Mouse (Mus musculus) hindbrain, embryonic 12.5 days (tissue): ENCODE results near the gene Tnnt3. TPM values are rescaled to one million over a fixed set of nuclear protein-coding genes. Genes with fewer than 3 reads are reported as not detected.

Source experiments
- ATAC-seq: fragments of 200-750 bp; cut with Nextera tagmentation; 2 replicates; pipeline ENCODE4 v1.8.0; 2017; ENCODE audit warnings: moderate TSS enrichment; ENCODE audit not compliant: low FRiP score
- H3K27ac ChIP-seq: fragments of 300-500 bp; sonication (generic); 2 replicates; pipeline ENCODE4 v1.5.1; 2016; ENCODE audit warnings: mild to moderate bottlenecking
- H3K27me3 ChIP-seq: fragments of 300-500 bp; sonication (generic); 2 replicates; pipeline ENCODE4 v1.6.1; 2016; ENCODE audit warnings: mild to moderate bottlenecking
- H3K36me3 ChIP-seq: fragments of 300-500 bp; sonication (generic); 2 replicates; pipeline ENCODE4 v1.6.1; 2016; ENCODE audit warnings: mild to moderate bottlenecking
- H3K4me1 ChIP-seq: fragments of 300-500 bp; sonication (generic); 2 replicates; pipeline ENCODE4 v1.6.1; 2016
- H3K4me2 ChIP-seq: fragments of 300-500 bp; sonication (generic); replicated peaks from 2 replicates; pipeline ENCODE4 v1.6.1; 2016; ENCODE audit warnings: mild to moderate bottlenecking
- H3K4me3 ChIP-seq: fragments of 300-500 bp; sonication (generic); 2 replicates; pipeline ENCODE4 v1.5.1; 2016; ENCODE audit warnings: mild to moderate bottlenecking
- H3K9ac ChIP-seq: fragments of 300-500 bp; sonication (generic); 2 replicates; pipeline ENCODE4 v1.6.1; 2016; ENCODE audit warnings: mild to moderate bottlenecking, moderate library complexity
- H3K9me3 ChIP-seq: fragments of 300-500 bp; sonication (generic); replicated peaks from 2 replicates; pipeline ENCODE4 v1.6.1; 2016; ENCODE audit warnings: mild to moderate bottlenecking
- WGBS: fragments of 180-500 bp; shearing (Covaris S2); methylation state at CpG from one replicate; pipeline ENCODE4 v1.1.7; 2016; 5-methylcytosine and 5-hydroxymethylcytosine counted together
- polyA plus RNA-seq: library from polyadenylated mRNA; unstranded; fragments of >200 nt; fragmentation: Nextera tagmentation; extraction: Ambion mirVana; gene quantifications from 2 replicates; pipeline ENCODE4 v1.2.1, GENCODE M21; 2016

Gene Tnnt3
- polyA plus RNA-seq, 1 experiment from 2014 or later: 1.8 TPM

DNA sequence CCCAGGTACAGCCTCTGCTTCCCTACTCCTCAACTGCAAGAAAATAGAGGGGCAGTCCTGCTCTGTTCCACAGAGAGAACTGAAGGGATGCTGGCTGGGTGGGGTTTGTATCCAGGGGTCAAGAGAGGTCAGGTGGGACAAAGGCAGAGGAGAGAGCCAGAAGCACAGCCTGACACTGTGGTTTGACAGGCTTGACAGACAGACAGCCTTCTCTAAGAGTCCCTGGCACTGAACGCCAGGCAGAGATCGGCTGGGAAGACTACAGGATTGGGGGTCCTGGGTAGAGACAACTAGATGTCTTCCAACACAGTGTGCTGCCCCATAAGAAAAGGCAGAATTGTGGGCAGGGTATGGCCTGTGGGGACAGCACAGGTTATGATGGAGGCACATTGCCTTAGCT lies 20.1 kb upstream of the Tnnt3 start:
- no peak overlapping the region for H3K27ac ChIP-seq
- no peak overlapping the region for H3K4me2 ChIP-seq
- H3K27me3 ChIP-seq: no peaks in the 10 kb centered on the region
- no peak overlapping the region for H3K4me3 ChIP-seq
- WGBS: 50% methylated on average over 2 of the region's 2 CpGs
- ATAC-seq: no peak
- H3K4me1 ChIP-seq: peaks cover 40% of the 10 kb centered on the region
- no peaks in the 10 kb centered on the region for H3K36me3 ChIP-seq
- H3K9me3 ChIP-seq: no peaks in the 10 kb centered on the region
- H3K9ac ChIP-seq: no peak overlapping the region

DNA sequence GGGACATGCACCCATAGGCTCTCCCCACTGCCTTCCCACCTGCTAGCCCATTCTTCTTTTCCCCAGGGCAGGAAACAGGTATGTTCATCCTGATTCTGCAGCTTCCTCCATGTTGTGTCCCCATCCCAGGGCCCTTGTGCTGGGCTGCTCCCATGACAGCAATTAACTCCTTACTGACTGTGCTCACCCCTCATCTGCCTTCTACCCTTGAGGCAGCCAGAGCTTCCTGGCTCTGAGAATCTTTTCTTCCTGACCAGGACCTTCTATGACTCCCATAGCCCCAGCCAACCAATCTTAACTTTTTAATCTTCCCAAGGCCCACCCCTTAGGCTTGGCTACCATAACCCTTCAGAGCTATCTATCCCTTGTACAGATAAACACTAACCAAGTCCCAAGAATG lies 19.3 kb upstream of the Tnnt3 start:
- H3K27ac ChIP-seq: no peak overlapping the region
- no peaks in the 10 kb centered on the region for H3K27me3 ChIP-seq

DNA sequence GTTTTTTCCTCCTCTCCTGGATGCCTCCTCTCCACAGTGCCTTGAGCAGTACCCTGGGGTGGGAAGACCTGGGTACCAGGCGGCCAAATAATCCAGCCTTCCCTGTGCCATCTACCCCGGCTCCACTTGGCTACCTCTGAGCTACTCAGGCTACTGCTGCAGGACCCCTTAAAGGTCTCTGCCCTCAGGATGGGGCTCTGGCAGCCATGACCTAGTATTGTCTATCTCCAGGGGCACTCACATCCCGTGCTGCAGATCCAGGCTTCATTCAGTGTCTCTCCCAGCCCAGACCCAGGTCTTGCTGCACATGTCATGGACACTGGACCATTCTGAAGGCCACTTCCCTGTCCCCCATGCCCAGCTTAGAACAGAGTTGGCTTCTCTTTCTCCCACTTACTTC lies 18.8 kb upstream of the Tnnt3 start:
- no peak overlapping the region for H3K4me2 ChIP-seq
- no peak overlapping the region for H3K9ac ChIP-seq
- ATAC-seq: no peak
- no peak overlapping the region for H3K4me3 ChIP-seq
- no peaks in the 10 kb centered on the region for H3K36me3 ChIP-seq
- WGBS: 92% methylated on average over 3 of the region's 3 CpGs
- H3K4me1 ChIP-seq: peaks cover 36% of the 10 kb centered on the region
- no peak overlapping the region for H3K27ac ChIP-seq
- no peaks in the 10 kb centered on the region for H3K9me3 ChIP-seq
- no peaks in the 10 kb centered on the region for H3K27me3 ChIP-seq

More for the DNA sequence above, 19.3 kb upstream of the Tnnt3 start:
- Histone ChIP-seq H3K9me3 (no peaks in the 10 kb centered on the region), H3K9ac (no peak overlapping the region), H3K4me2 (no peak overlapping the region), H3K4me1 (peaks cover 40% of the 10 kb centered on the region), H3K36me3 (no peaks in the 10 kb centered on the region), H3K4me3 (no peak overlapping the region)
- ATAC-seq: no peak

DNA sequence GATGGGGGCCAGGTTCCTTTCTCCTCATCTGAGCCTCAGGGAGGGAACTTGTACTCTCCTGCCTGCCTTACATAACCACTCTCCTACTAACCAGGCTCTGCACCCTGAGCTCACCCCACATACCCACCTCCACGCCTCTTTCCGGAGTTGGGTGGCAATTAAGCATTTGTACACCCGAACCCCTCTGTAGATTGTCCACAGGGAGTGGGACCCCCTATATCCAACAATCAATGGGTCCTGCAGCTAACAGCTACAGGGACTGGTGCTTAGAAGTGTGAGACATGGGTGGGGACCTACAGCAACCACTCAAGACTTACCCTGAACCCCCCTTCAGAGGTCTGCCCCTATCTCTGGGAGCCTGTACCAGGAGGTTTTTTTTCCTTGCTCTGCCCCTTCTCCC lies 18.0 kb upstream of the Tnnt3 start:
- peaks cover 29% of the 10 kb centered on the region for H3K4me1 ChIP-seq
- H3K36me3 ChIP-seq: no peaks in the 10 kb centered on the region
- no peak overlapping the region for H3K9ac ChIP-seq
- ATAC-seq: no peak
- no peak overlapping the region for H3K4me3 ChIP-seq
- 95% methylated on average over 3 of the region's 3 CpGs for WGBS
- H3K4me2 ChIP-seq: no peak overlapping the region
- no peaks in the 10 kb centered on the region for H3K27me3 ChIP-seq
- no peak overlapping the region for H3K27ac ChIP-seq
- no peaks in the 10 kb centered on the region for H3K9me3 ChIP-seq

DNA sequence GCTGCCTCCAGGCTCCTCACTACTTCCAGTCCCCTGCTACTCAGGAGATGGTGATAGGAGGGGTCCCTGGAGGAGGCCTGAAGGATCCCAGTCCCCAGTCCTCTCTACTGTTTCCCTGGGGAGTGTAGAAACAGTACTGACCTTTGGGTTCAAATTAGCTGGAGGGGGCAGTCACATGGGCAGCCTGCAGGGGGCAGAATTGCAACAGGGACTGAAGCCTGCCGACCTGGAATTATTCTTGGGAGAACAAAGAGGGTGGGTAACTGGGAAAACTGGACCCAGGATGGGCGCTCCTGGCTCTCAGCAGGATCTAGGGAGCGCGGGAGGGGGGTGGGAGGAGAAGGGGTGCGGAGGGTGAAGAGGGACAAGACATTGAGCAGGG lies 17.5 kb upstream of the Tnnt3 start:
- Histone ChIP-seq H3K27me3 (no peaks in the 10 kb centered on the region), H3K9me3 (no peaks in the 10 kb centered on the region), H3K4me2 (peak overlapping the region; percentile 62), H3K36me3 (no peaks in the 10 kb centered on the region), H3K9ac (peak overlapping the region; percentile 55), H3K27ac (peak overlapping the region; percentile 81), H3K4me3 (peak overlapping the region; percentile 20), H3K4me1 (peaks cover 28% of the 10 kb centered on the region)
- WGBS: 1% methylated on average over 5 of the region's 5 CpGs
- ATAC-seq: no peak; the same call in 1 of the 2 replicates

DNA sequence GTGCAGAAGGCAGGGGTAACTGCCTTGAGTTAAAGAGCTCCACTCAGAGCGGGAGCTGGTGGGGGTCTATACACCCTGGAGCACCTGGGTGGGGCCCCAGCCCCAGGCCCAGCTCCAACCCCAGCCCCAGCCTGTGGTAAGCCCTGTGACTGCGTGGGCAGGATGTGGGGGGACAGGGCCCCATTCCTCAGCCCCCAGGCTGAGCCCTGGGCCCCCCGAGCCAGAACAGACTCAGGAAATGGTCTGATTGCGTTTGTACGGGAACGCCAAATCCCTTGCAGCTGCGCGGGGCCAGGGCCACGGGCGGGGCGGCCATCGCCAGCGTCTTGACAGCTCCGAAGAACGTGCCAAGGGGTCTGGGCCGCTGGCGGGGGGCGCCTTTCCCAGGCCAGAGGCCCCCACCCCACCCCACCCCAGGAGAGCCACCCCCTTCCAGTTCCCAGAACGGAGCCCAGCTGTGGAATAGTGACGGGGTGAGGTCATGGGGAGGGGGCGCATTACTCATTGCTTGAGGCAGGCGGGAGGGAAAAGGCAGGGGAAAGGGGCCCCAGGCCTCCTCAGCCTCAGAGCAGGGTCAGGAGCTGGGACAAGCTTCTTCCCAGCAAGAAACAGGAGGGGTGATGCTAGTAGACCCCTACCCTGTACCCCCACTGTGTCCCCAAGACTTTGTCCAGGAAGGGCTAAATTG lies 16.9 kb upstream of the Tnnt3 start:
- peak overlapping the region; percentile 81 for H3K27ac ChIP-seq
- H3K36me3 ChIP-seq: no peaks in the 10 kb centered on the region
- peak overlapping the region; percentile 62 for H3K4me2 ChIP-seq
- H3K27me3 ChIP-seq: no peaks in the 10 kb centered on the region
- ATAC-seq: peak; percentile 49
- H3K9ac ChIP-seq: peak overlapping the region; percentile 55
- H3K4me1 ChIP-seq: peaks cover 30% of the 10 kb centered on the region
- 3% methylated on average over 21 of the region's 22 CpGs for WGBS
- H3K4me3 ChIP-seq: peak overlapping the region; percentile 20
- no peaks in the 10 kb centered on the region for H3K9me3 ChIP-seq

DNA sequence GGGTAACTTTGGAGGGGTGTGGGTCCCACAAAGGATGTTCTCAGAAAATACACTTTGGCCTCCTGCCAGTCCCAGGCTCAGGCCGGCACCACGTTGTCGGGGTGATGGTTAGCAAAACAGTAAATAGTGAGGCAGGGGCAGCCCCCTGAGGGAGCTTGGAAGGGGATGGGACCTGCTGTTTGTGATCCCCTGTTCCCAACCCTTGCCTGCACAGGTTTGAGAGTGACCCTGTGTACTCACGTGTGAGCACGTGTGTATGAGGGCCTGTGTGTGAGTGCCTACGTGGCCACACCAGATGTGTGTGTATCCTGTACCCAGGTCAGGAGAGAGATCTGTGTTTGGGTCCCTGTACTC lies 16.4 kb upstream of the Tnnt3 start:
- Histone ChIP-seq H3K36me3 (no peaks in the 10 kb centered on the region), H3K9ac (peak overlapping the region; percentile 55; the same call in 1 of the 2 replicates), H3K4me1 (peaks cover 36% of the 10 kb centered on the region), H3K27ac (peak overlapping the region; percentile 81), H3K27me3 (no peaks in the 10 kb centered on the region), H3K4me3 (no peak overlapping the region), H3K9me3 (no peaks in the 10 kb centered on the region), H3K4me2 (peak overlapping the region; percentile 62)
- 23% methylated on average over 6 of the region's 6 CpGs for WGBS
- ATAC-seq: peak; percentile 46

DNA sequence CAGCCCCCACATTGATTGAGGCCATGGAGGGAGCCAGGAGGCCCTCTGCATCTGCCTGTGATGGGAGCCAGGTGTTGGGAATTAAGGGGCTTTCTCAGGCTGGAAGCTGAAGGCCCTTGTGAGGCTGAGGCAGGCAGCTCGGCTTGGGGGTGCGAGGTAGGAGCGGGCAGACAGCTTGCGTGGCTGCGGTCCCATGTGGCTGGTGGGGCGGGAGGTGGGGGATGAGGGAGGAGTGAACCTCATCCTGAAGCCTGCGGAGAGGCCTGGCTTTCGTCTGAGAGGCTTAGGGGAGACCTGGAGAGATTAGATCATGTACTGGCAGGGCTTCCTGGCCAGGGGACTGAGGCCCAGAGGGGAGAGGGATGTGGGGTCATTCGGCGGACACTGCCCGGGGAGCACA lies 15.5 kb upstream of the Tnnt3 start:
- no peak overlapping the region for H3K9ac ChIP-seq
- H3K36me3 ChIP-seq: no peaks in the 10 kb centered on the region
- H3K9me3 ChIP-seq: no peaks in the 10 kb centered on the region
- peak overlapping the region; percentile 81 for H3K27ac ChIP-seq
- 53% methylated on average over 11 of the region's 11 CpGs for WGBS
- peaks cover 43% of the 10 kb centered on the region for H3K4me1 ChIP-seq
- H3K4me2 ChIP-seq: no peak overlapping the region
- ATAC-seq: no peak
- H3K27me3 ChIP-seq: no peaks in the 10 kb centered on the region
- H3K4me3 ChIP-seq: no peak overlapping the region

DNA sequence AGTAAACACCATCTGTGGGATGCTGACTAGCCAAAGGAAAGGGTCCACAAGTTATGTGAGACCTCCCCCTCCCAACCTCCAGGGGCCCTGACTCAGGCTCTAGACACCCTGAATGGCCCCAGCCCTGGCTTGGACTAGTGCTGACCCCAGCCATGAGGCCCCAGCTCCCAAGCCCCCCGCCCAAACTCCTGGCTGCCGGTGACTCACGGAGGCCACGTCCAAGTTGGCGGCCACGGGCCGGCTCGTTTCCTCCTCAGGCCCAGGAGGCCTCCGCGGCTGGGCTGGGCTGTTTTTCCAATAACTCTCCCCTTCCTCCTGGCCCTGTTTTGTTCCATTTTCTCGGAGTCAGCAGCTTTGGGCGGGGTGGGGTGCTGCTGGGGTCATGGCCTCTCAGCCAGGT lies 13.9 kb upstream of the Tnnt3 start:
- no peaks in the 10 kb centered on the region for H3K27me3 ChIP-seq
- H3K9me3 ChIP-seq: no peaks in the 10 kb centered on the region
- H3K27ac ChIP-seq: no peak overlapping the region
- no peak overlapping the region for H3K9ac ChIP-seq
- no peak overlapping the region for H3K4me3 ChIP-seq
- H3K4me1 ChIP-seq: peaks cover 43% of the 10 kb centered on the region
- no peak overlapping the region for H3K4me2 ChIP-seq
- 78% methylated on average over 12 of the region's 12 CpGs for WGBS
- ATAC-seq: no peak
- H3K36me3 ChIP-seq: no peaks in the 10 kb centered on the region

DNA sequence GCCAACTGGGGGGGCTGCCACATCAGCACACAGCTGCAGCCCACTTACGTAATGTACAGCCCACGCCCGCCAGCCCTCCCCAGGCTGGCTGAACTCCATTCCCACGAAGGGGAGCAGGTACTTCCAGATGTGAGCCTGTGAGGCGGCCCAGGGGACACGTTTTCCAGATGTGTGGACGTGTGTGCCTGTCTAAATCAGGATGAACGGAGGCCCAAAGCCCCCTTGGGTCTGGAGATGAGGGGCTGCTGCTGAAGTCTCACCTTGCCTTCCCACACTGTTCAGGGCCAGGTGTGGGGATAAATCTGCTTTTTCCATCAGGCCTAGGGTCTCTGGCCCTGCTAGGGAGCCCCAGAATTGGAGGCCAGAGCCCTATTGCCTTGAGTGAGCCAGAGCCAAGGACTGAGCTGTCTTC lies 11.9 kb upstream of the Tnnt3 start:
- Histone ChIP-seq H3K36me3 (no peaks in the 10 kb centered on the region), H3K4me2 (no peak overlapping the region), H3K4me1 (peaks cover 34% of the 10 kb centered on the region), H3K4me3 (no peak overlapping the region), H3K27ac (peak overlapping the region; percentile 66), H3K9ac (no peak overlapping the region; the same call in 1 of the 2 replicates), H3K27me3 (no peaks in the 10 kb centered on the region), H3K9me3 (no peaks in the 10 kb centered on the region)
- ATAC-seq: no peak
- WGBS: 66% methylated on average over 8 of the region's 8 CpGs

DNA sequence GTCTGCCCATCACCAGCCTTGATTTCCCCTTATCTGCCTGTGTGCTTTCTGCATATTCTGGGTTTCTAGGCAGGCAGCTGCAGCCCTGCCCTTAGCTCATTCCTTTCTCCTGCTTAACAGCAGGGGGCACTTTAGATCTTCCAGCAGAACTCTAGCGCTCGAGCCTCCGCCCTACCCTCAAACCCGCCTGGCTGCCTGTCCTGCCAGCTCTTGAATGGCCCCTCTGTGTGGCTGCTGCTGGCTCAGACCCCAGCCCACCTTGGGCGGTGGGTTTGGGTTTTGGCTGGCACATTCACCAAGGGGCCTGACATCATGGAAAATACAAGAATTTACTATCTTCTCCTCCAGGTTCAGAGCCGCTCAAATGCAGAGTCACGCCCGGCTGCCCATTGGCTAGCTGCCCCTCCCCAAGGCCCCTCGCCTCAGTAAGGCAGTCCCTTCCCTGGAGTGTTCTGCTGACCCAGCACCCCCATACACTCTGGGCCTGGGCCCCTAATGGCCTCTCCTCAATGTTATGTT lies 11.2 kb upstream of the Tnnt3 start:
- Histone ChIP-seq H3K4me3 (no peak overlapping the region), H3K4me2 (peak overlapping the region; percentile 25), H3K9me3 (no peaks in the 10 kb centered on the region), H3K9ac (no peak overlapping the region; the same call in 1 of the 2 replicates), H3K27me3 (no peaks in the 10 kb centered on the region), H3K36me3 (no peaks in the 10 kb centered on the region), H3K27ac (peak overlapping the region; percentile 66), H3K4me1 (peaks cover 28% of the 10 kb centered on the region)
- 18% methylated on average over 9 of the region's 9 CpGs for WGBS
- ATAC-seq: peak; percentile 73

DNA sequence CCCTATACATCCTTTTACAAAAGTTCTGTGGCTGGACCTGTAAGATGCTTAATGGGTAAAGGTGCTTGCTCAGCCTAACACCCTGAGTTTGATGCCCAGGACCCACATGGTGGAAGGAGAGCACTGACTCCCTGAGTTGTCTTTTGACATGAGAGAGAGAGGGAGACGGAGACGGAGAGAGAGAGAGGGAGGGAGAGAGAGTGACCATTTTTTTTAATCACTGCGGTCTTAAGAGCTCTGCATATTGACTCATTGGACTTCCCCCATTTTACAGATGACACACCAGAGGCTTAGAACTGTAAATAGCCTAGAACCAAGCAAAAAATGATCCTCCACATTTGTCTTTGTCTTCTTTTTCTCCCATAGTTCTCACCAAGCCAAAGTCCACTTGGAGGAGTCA lies 10.6 kb upstream of the Tnnt3 start:
- H3K36me3 ChIP-seq: no peaks in the 10 kb centered on the region
- H3K27ac ChIP-seq: peak overlapping the region; percentile 66
- H3K9ac ChIP-seq: no peak overlapping the region
- 74% methylated on average over 3 of the region's 3 CpGs for WGBS
- no peak; the same call in 1 of the 2 replicates for ATAC-seq
- no peak overlapping the region for H3K4me2 ChIP-seq
- H3K4me1 ChIP-seq: peaks cover 21% of the 10 kb centered on the region
- H3K9me3 ChIP-seq: no peaks in the 10 kb centered on the region
- H3K27me3 ChIP-seq: no peaks in the 10 kb centered on the region
- H3K4me3 ChIP-seq: no peak overlapping the region

DNA sequence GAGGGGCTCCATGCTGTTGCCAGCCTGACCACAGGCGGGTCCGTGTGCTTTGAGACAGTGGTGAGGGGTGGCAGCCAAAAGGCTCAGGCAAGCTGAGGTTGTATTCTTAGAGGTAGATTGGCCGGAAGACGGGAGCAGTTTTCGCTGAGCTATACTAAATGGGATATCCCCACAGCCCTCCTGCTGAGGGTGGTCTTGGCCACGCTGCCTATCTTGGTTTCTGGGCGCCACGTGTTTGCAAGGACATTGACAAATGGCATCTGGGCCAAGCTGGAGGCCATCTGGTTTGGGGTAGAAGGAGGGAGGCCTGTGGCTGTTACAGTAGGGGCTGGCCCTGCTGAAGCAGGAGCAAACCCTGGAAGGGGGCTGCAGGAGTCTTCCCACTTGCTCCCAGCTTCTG lies 5.1 kb upstream of the Tnnt3 start:
- Histone ChIP-seq H3K27me3 (no peaks in the 10 kb centered on the region), H3K36me3 (no peaks in the 10 kb centered on the region), H3K27ac (no peak overlapping the region), H3K4me1 (no peaks in the 10 kb centered on the region), H3K9me3 (no peaks in the 10 kb centered on the region), H3K9ac (no peak overlapping the region), H3K4me2 (no peak overlapping the region), H3K4me3 (no peak overlapping the region)
- ATAC-seq: no peak
- 70% methylated on average over 8 of the region's 8 CpGs for WGBS
